Mouse (Mus musculus): ENCODE measurements at regions not wholly inside any gene's neighbourhood (a gene's known extent, or its start where the extent isn't known, plus 50 kb on each side); places are given as distances from the start of the nearest gene placed in this dataset.

- ATAC-seq = no peak
Observed at GRCm38 (mm10) chr1:143946933-143947332, 57.0 kb downstream of the Rgs2 start.

DNA sequence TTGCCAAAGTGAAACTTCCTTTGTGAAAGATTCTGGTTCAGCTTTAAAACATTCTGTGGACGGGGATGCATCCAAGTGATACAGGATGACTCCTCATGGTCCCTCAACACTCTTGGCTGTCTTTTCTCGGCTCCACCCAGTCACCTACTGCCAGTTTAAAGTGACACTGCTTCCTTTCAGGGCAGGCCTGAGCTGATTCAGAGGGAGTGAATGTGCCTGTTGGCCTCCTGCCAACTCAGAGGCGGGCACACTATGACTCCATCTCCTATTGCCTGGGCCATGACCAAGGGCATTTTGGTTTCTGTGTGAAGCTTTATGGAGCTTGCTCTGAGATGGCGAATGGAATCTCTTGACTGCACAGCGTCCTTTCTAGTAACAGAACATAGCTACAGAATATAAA lies 62.5 kb downstream of the Rgs2 start:
- peak; percentile 82 for ATAC-seq

- ATAC-seq = no peak
Observed at GRCm38 (mm10) chr1:143939511-143939910, 64.5 kb downstream of the Rgs2 start.

DNA sequence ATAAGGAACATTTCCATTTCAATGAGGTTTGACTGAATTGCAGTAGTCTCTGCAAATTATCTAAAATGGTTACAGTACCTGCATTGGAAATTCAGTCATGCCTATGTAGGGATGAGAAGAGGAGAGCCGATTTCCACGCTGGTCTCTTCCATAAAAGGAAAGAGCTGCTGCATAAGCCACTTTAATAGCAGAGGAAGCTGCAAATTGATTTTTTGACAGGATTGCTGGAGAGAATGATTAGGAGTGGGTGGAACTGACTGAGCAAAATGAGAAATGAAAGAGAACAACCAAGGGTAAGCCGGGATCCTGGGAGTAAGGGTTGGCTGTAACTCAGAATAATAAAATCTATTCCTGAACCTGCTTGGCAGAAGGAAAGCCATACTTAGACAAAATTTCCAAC lies 65.4 kb downstream of the Rgs2 start:
- ATAC-seq = no peak

DNA sequence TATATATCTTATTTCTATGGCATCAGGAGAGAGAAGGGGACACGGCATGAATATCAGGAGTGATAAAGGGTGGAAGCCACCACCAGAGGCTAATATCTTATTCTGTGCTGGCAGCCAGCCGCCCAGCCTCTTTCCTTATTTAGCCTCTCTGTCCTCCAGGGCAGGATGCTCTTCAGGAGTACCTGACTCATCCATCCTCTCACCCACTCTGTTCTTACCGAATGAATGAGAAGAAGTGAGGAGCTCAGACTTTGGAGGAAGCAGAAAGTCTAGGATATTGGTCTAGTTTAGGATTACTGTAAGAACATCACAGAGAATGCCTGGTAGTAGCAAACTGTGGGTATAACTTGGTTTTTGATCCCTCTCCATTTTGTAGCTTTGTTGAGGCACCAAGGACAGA lies 73.2 kb downstream of the Rgs2 start:
- no peak for ATAC-seq

DNA sequence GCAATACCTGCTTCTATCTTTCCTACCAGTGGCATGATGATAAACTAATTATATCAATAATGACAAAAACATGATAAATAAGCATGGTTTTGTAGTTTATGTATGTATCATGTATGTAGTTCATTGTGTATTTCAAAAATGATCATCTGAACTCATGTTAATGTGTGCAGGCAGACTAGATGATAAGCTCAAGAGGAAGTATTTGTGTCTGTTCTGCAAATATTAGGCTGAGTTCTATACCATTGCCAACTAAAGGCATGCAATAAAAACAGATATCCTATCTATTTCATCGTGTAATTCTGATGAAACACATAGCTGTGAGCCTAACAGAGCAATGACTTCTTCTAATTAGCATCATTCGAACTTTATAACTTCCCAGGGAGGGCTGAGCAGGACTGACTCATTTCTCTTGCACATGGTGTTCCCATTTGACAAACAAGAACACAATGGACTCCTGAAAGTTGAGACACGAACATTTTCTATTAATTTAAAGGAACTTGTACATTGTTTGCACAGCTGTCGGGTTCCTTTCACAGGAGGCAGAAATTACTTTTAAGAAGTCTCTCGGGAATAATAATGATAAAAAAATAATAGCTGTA lies 74.3 kb downstream of the Rgs2 start:
- ATAC-seq = no peak

DNA sequence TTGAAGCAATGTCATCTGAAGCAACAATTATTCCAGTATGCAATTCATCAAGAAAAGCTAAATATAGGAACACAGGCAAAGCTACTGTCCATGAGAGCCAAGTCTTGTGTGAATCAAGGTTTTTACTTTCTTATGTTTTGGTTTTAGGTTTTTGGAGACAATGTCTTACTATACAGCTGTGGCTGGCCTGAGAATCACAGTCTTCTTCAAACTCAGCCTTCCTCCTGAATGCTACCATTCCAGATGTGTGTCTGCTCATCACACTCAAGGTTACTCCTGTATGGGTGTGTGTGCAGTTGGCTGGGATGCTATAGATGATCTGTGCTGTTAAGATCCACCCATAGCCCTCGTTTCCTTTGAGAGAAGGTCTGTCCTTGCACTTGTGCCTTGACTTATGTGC lies 81.5 kb downstream of the Rgs2 start:
- ATAC-seq = no peak

GRCm38 (mm10) chr1:143920256-143920655 lies 83.7 kb downstream of the Rgs2 start:
- no peak for ATAC-seq

DNA sequence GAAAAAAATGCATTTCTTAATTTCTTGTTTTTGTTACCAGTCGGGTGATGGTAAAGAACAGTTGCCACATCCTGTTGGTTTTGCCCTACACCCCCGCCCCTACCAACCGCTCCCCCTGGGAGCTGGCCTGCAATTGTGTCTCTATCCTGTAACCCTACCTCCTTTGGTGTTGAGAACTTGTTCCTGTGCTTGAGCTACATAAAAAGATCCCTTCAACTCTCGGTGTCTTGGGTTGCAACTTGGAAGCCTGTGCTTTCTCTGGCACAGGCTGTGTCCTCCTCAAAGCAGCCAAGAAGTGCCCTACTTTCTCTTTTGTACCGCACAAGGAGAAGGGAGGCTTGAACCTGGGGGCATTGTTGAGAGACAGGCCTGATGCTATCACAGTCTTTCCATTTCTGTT lies 85.0 kb downstream of the Rgs2 start:
- peak; percentile 76 for ATAC-seq

DNA sequence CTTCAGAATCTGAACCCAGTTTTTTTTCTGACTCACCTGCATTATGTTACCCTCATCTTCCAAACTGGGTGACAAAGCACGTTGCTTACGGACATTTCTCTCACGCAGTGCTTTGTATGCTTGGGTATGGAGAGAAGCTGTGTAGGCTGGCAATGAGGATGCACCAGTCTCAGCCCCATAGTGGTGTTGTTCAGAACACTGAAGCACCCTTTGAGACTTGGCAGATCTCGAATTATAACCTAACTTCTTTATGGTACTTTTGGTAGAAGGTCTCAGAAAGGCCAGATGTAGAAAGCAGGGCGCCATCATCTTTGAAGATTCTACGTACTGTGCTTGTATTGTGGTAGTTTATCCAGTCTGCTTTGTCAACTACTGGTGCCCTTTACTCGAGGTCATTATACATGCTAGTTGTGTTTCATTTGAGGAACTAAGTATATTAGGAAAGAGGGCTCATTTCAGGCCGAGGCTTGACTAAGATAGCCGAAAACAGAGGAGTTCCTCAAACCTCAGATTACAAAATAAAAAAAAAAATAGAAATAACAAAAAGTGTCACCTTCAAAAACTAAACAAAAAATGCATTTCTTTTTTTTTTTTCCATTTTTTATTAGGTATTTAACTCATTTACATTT lies 85.7 kb downstream of the Rgs2 start:
- ATAC-seq = no peak

DNA sequence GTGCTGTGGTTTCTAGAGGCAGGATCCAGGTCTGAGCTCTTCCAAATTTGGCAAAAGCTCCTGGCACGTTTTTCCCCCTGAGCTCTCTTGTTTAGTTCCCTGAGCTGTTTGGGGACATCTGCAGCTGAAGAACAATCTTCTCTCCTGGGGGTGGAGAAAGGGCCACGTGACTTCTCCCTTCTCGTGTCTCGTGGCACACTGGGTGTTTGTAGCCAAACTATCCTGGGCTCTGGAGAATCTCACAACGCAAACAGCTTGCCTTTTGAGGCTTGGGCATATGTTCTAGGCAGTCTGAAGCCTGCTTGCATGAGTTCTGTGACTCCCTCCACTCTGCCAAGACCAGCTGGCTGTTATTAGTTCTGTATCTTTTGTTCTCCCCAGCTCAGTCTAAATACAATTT lies 86.3 kb downstream of the Rgs2 start:
- no peak for ATAC-seq

DNA sequence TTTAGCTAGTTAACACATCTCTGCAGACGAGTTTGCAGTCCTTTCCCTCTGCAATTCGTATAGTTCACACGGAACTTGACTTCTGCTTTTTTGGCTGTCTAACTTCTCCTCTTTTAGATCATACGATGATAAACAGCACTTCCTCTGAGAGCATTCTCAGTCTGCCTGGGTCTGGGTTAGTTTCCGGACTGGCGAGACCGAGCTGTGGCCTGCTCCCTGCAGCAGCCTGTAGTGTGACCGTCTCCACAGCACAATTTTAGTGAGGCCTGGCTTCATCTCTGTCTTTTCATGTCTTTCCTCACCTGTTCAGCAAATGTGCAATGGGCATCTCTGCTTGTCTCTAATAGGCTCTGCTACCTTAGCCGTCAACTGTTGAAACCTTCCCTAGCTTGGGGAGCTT lies 87.4 kb downstream of the Rgs2 start:
- peak; percentile 72 for ATAC-seq

DNA sequence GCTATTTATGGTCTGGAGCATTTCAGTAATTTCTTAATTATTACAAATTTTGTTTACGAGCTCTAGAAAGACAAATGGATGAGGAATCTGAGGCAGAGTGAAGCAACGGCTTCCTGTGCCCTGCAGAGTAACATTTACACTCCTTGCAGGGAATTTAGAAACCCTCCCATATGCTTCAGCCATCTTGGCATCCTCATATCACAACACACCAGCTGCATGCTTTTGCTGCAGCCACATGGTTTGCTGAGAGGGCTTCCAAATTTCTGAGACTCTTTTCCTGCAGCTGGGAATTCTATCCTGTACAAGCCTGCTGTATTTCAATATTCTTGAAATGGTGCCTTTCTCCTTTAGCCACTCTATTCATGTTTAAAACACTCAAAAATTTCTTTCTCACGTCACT lies 91.4 kb downstream of the Rgs2 start:
- ATAC-seq = no peak

- no peak for ATAC-seq
Observed at GRCm38 (mm10) chr1:143911230-143911629, 92.7 kb downstream of the Rgs2 start.

GRCm38 (mm10) chr1:143910530-143910929 lies 93.4 kb downstream of the Rgs2 start:
- no peak for ATAC-seq

DNA sequence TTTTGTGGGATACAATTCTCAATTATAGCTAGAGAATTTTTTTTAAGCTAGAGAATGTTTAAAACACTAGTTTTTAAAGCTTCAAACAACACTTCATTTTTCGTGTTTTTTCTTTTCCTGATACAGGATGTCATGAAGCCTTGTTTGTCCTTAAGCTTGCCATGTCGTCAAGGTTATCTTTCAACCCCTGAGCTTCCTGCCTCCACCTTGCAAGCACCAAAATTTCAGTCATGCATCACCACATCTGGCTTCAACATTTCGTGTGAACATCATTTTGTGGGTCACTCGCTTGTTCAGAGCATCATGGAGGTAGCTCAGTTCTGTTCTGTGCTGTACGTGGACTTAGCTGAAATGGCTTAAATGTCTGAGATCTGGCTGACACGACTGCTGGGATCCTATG lies 96.6 kb downstream of the Rgs2 start:
- ATAC-seq = peak; percentile 61

DNA sequence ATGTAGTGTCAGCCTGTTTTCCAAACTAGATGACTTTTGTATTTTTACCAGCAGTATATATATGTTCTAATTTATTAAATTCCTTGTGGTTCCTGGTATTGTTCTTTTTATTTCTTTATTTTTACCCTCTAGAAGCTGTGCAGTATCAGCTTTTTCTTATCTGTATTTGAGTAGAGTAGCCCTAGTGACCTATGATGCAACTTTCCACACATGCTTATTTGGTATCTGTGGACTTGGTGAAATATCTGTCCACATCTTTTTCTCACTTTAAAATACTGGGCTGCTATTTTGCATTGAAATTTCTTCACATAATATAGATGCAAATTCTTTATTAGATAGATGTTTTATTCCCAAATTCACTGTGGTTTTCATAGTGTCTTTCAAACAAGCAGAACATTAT lies 97.1 kb downstream of the Rgs2 start:
- no peak for ATAC-seq

- no peak for ATAC-seq
Observed at GRCm38 (mm10) chr1:143903985-143904384, 100.0 kb downstream of the Rgs2 start.

DNA sequence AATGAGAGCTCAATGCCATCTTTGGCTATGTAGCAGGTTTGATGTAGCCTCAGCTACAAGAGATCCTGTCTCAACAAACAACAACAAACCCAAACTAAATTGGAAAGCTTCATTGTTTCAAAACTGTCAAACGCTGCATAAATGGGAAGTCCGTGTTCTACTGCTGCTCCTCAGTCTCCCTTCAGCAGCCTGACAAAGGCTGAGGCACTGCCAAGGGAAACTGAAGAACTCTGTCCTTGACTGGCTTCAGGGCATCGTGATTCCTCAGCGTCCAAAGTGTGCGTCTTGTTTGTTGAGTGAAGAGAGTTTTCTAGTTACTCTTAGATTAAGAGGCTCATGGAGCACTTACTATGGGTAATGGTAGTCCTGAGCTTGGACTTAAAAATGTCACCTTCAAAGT lies 100.7 kb downstream of the Rgs2 start:
- ATAC-seq = no peak

DNA sequence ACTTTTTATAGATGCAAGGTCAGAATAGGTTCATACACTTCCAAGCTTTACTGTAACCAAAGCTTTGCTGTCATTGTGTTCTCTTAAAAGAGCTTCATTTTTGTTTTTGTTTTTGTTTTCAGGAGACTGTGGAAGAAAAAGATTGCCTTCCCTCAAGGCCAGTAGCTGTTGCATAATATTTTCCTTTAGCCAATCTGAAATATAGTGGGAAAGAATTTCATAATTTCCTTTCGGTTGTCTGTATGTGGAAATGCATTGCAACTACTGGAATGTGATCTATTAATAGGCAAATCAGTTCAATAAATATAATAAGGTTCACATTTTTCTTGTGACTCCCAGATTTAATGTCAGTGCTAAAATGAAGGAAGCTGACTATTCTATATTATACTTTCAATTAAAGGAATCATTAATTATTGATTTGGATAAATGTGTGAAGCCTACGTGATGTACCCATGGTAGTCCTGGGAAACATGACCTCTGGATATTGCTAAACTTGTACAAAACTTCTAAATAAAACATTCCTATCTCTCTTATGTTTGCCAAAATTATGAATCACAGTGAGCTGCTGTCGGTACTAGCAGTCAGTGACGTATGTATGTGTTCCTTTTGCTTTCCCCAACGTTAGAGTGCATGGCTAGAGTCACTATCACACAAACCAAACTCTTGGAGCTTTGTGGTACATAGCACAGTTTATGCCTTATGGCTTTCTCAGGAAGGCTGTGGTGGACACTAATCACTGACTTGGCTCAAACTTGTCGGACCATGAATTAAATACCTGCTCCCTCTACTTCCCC lies 102.6 kb downstream of the Rgs2 start:
- no peak for ATAC-seq

- no peak for ATAC-seq
Observed at GRCm38 (mm10) chr1:143888510-143888909, 111.4 kb downstream of the Uchl5 start.

DNA sequence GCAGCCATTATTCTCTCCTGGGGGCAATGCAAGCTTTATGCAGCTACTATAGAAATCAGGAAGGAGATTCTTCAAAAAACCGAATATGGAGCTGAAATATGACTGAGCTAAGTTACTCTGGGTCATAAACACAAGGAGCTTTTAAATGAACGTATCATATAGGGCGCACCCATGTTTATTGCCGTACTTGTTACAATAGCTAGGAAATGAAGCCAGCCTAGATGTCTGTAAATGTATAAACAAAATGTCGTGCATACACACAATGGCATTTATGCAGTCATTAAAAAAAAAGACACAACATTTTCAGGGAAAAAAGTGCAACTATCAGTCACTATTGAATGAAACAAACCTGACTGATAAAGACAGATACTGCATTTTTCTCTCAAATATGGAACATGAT lies 111.0 kb downstream of the Uchl5 start:
- no peak for ATAC-seq

GRCm38 (mm10) chr1:143886014-143886413 lies 108.9 kb downstream of the Uchl5 start:
- no peak for ATAC-seq

- ATAC-seq = no peak
Observed at GRCm38 (mm10) chr1:143881192-143881591, 104.1 kb downstream of the Uchl5 start.

Measured in CD4-positive, CD25-positive, alpha-beta regulatory T cell, adult 4 months (primary cell).